Mouse (Mus musculus) MN1 (cell line): ENCODE results near the gene Srgap2.
"Not testable (repeated sequence)": the region's sequence is repeated elsewhere in the genome, so short reads cannot be mapped to it uniquely, and the experiment has no call there.

Experiments
- DNase-seq: peaks from one replicate; pipeline ENCODE4 v3.0.0-alpha.2; 2016; ENCODE audit warnings: low spot score

Srgap2 gene

GRCm38 (mm10) chr1:131288938-131289337 lies 238.2 kb downstream of the Srgap2 start:
- no peak for DNase-seq

- no peak for DNase-seq
These were observed 239.9 kb downstream of the Srgap2 start for GRCm38 (mm10) chr1:131287267-131287666.

DNA sequence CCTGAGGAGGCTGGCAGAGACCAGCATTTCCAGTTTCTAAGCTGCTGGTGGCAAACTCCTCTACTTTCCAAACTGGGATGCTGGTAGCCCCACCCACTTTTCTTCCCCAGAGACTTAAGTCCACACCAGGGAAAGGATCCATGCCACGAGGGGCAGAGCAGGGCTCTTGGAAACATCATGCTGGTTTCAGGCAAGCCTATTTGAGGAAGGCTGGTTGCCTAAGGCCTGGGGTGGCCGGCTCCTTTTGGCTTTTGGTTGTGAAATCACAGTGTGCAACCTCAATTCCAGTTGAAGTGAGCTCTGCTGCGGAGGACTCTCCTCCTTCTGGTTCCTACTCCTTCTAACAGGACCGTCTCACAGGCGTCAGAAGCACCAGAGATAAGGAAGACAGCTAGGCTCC lies 240.3 kb downstream of the Srgap2 start:
- DNase-seq = no peak

DNA sequence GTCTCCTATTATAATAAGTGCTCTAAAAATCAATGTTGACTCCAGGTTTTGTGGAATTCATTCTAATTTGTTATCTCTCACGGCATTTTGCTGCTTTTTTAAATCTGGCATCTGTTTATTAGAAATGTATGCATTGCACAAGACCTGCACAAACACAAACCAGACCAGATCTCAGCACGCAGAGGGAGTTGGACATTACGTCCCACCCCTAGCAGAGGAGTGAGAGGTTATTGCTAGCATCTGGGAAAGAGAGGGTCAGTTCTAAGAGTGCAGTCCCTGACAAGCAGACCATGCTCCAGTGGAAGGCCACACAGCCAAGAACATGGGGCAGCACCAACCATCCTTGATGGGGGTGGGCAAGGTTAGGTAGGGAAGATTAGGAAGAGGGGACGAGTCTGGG lies 242.5 kb downstream of the Srgap2 start:
- no peak for DNase-seq

- DNase-seq = no peak
These were observed 243.0 kb downstream of the Srgap2 start for GRCm38 (mm10) chr1:131284167-131284566.

- no peak for DNase-seq
These were observed 245.4 kb downstream of the Srgap2 start for GRCm38 (mm10) chr1:131281731-131282130.

- no peak for DNase-seq
These were observed 246.9 kb downstream of the Srgap2 start for GRCm38 (mm10) chr1:131280280-131280679.

GRCm38 (mm10) chr1:131279456-131279776 lies 247.7 kb downstream of the Srgap2 start, which contains the start of gene Ikbke:
Ikbke (minus strand) TSS chr1:131279606.
- DNase-seq = no peak

GRCm38 (mm10) chr1:131278606-131279455 lies 248.3 kb downstream of the Srgap2 start:
- DNase-seq = no peak

- no peak for DNase-seq
These were observed 250.3 kb downstream of the Srgap2 start for GRCm38 (mm10) chr1:131276831-131277230.

GRCm38 (mm10) chr1:131275577-131275976 lies 251.6 kb downstream of the Srgap2 start:
- DNase-seq = no peak

GRCm38 (mm10) chr1:131274725-131275539 lies 252.2 kb downstream of the Srgap2 start:
- peak; percentile 11 for DNase-seq

DNA sequence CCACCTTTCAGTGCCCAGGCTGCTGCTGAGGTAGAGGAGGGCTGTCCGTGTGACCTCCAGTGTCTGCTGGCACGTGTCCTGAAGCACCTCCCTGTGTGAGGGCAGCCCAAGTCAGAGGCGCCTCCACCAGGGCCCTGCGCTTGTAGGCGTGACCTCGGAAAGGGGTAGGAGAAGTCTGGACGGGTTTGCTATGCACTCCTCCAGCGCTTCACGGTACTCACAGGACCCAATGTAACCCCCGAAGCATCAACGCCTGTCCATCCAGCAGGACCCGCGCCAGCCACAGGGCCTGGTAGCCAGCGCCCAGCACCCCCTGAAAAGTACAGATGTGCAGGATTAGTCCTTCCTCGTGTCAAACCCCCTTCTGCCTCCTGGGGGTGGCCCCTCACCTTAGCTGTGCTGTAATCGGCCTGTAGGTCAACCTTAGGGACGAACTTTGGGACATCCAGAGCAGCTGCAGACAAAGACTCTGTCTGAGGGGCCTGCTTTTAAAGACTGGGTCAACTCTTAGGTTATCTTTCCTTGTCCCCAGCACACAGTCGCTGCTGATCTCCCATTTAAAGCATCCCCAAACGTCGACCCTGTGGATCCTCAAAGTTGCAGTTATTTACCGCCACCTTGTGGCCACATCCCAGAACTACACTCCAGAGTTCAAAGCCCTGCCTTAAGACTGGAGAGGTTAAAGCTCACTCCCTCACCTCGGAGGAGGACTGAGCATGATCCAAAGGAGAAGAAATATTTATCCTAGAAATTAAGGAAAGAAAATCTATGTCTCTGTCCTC lies 257.2 kb downstream of the Srgap2 start:
- peak; percentile 80 for DNase-seq

DNA sequence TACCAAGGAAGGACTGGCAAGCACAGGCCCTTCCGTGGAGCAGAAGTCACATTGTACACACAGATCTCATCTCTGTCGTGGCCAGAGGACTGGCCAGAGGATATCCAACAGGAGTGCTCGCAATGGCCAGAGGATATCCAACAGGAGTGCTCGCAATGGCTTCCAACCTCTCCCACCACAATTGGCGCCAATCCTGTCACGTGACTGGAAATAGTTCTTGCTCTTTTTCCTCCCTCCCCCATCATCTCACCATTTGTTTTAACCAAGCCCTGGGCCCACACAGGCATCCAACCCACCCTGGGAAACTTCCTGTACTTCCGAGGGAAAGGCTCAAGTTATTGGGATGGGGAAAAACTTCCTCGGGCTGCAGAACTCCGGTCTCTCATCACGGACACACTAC lies 258.4 kb downstream of the Srgap2 start:
- no peak for DNase-seq

DNA sequence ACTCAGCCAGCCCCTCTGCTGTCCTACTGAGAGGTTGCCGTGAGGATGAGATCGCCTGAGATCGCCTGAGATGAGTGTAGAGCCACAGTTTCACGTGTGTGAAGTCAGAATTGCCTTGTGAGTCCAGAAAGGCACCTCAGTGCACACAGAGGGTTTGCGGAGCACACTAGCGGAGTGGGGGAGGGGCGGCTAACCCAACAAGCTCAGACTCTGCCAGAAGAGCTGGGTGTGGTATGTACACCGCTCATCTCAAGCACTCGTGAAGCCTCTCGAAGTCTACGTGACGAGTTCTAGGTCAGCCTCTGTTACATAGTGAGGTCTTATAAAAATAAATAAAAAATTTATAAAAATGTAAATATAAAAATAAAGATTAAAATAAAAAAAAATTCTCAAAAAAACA lies 263.2 kb downstream of the Srgap2 start:
- DNase-seq = no peak

GRCm38 (mm10) chr1:131260309-131260656 lies 266.9 kb downstream of the Srgap2 start:
- DNase-seq = peak; percentile 63

GRCm38 (mm10) chr1:131259632-131260308 lies 267.4 kb downstream of the Srgap2 start:
- no peak for DNase-seq

- DNase-seq = no peak
These were observed 269.9 kb downstream of the Srgap2 start for GRCm38 (mm10) chr1:131257288-131257687.

DNA sequence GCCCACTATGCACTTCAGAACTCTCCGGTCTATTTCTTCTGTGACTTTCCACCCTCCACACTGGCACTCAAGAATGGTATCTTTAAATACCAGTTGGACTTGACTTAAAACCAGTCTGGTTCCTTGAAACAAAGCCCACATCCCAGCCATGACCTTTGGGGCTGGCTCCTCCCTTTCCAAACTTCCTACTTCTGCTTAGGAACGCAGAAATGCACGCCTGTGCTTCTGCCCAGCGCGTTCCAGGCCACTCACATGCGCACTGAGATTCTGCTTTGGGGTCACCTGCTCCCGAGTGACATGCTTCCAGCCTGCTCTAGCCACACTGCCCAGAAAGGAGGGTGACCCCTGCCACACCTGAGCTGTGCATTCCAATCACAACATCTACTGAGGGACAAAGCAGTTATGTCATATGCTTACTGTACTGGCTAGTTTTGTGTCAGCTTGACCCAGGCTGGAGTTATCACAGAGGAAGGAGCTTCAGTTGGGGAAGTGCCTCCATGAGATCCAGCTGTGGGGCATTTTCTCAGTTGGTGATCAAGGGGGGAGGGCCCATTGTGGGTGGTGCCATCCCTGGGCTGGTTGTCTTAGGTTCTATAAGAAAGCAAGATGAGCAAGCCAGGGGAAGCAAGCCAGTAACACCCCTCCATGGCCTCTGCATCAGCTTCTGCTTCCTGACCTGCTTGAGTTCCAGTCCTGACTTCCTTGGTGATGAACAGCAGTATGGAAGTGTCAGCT lies 274.5 kb downstream of the Srgap2 start:
- not testable (repeated sequence) for DNase-seq

DNA sequence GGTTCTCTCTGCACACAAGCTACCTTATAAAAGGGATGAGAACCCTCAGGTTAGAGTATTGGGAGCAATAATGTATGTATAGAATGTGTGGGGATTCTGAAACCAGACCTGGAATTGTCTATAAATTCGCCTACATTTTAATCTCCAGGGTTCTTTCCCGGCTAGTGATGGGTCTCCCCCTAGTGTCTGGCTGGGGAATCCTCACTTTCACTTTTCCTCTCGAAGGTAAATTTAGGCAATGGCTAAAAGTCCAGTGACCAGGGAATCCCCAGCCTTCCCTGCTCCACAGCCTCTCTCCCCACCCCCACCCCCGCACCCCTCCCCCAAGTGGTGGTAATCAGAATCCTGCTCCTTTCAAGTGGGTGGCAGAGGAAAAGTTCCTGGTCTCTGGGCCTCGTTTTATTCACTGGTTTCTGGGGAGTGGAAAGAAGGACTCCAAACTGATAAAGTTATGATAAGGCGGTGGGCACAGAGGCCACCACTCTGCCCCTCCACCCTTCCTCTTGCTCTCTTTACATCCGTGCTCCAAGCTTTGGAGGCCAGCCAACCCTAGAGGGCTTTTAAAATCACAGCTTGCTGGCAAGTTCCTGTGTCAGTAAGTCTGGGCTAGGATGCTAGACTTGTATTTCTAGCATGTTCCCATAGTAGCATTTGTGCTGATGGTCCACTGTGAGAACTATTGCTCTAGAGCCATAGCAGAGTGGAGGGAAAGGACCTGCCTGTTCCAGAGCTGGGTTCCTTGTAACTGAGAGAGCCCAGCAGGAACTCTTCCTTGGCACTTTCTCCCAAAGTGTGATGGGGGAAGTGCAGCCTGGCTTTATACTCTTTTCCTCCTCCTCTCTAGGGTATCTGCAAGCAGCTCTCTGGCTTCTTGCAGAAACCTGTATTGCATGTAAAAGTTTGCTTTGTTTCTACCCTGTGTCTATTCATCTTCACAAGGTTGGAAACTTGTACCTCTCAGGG lies 280.4 kb downstream of the Srgap2 start:
- DNase-seq = peak; percentile 64
